Mouse (Mus musculus): Measurements from ENCODE around the gene Spdya.
"Not testable (repeated sequence)": the region's sequence is repeated elsewhere in the genome, so short reads cannot be mapped to it uniquely, and the experiment has no call there.

The Spdya gene

GRCm38 (mm10) chr17:71636786-71637185 is 84.9 kb downstream of the Spdya start:
- no peak for DNase-seq

GRCm38 (mm10) chr17:71637750-71638265 is 85.9 kb downstream of the Spdya start:
- no peak for DNase-seq

- not testable (repeated sequence) for DNase-seq
Measured at GRCm38 (mm10) chr17:71639056-71639455, 87.2 kb downstream of the Spdya start.

All from lung, postnatal 4 days (tissue).